Mouse (Mus musculus) midbrain, embryonic 16.5 days (tissue): ENCODE measurements at regions not wholly inside any gene's neighbourhood (a gene's known extent, or its start where the extent isn't known, plus 50 kb on each side); places are given as distances from the start of the nearest gene placed in this dataset.
A peak's percentile ranks its signal among the peaks of the same experiment; 100 is the strongest.

ENCODE experiments used
- ATAC-seq: fragments of 200-750 bp; cut with Nextera tagmentation; 2 replicates; pipeline ENCODE4 v1.8.0; 2017; ENCODE audit warnings: moderate TSS enrichment
- H3K27ac ChIP-seq: fragments of 300-500 bp; sonication (generic); 2 replicates; pipeline ENCODE4 v1.5.1; 2014; ENCODE audit warnings: mild to moderate bottlenecking, low read length, mixed read lengths
- H3K27me3 ChIP-seq: fragments of 300-500 bp; sonication (generic); 2 replicates; pipeline ENCODE4 v1.6.1; 2014; ENCODE audit warnings: low read depth, low read length, mixed read lengths; ENCODE audit not compliant: control insufficient read depth, insufficient read depth
- H3K36me3 ChIP-seq: fragments of 300-500 bp; sonication (generic); 2 replicates; pipeline ENCODE4 v1.6.1; 2014; ENCODE audit warnings: mild to moderate bottlenecking, low read length, moderate library complexity, mixed read lengths; ENCODE audit not compliant: control insufficient read depth, insufficient read depth
- H3K4me1 ChIP-seq: fragments of 300-500 bp; sonication (generic); 2 replicates; pipeline ENCODE4 v1.6.1; 2014; ENCODE audit warnings: mild to moderate bottlenecking, low read length, mixed read lengths; ENCODE audit not compliant: control insufficient read depth, insufficient read depth
- H3K4me2 ChIP-seq: fragments of 300-500 bp; sonication (generic); 2 replicates; pipeline ENCODE4 v1.6.1; 2014; ENCODE audit warnings: mild to moderate bottlenecking, low read length, mixed read lengths
- H3K4me3 ChIP-seq: fragments of 300-500 bp; sonication (generic); 2 replicates; pipeline ENCODE4 v1.5.1; 2014; ENCODE audit warnings: low read depth, mild to moderate bottlenecking, low read length, moderate library complexity, mixed read lengths
- H3K9ac ChIP-seq: fragments of 300-500 bp; sonication (generic); 2 replicates; pipeline ENCODE4 v1.6.1; 2014; ENCODE audit warnings: low read depth, low read length, mixed read lengths
- H3K9me3 ChIP-seq: fragments of 300-500 bp; sonication (generic); replicated peaks from 2 replicates; pipeline ENCODE4 v1.6.1; 2014; ENCODE audit warnings: mild to moderate bottlenecking, low read length, mixed read lengths; ENCODE audit not compliant: control insufficient read depth, poor library complexity, severe bottlenecking
- WGBS: fragments of 180-500 bp; shearing (Covaris S2); extraction: QIAGEN DNeasy Blood & Tissue Kit; methylation state at CpG from one replicate; pipeline ENCODE4 v1.1.7; 2014; 5-methylcytosine and 5-hydroxymethylcytosine counted together

DNA sequence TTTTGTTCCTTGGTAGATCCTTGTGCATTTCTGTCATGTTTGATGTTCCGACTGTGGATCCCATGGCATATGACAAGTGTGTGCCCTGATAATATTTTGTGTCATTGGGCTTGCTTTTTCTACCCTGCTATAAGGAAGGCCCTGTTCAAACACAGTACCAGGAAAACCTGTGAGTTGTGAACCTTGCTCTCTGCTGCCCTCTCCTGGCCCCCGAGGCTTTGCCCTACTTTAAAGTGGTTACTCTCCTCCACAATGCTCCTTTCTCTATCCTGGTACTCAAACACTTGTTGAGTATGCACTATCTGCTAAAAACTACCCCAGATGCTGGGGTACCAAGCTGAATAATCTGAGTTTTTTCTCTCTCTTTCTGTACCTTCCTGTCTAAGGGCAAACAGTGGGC is 62.1 kb upstream of the Mphosph6 start:
- Histone ChIP-seq H3K27ac (no peak overlapping the region), H3K4me2 (no peak overlapping the region), H3K9me3 (no peaks in the 10 kb centered on the region), H3K4me3 (no peak overlapping the region), H3K4me1 (peaks cover 3% of the 10 kb centered on the region; the same call in 1 of the 2 replicates), H3K9ac (no peak overlapping the region), H3K36me3 (no peaks in the 10 kb centered on the region), H3K27me3 (no peaks in the 10 kb centered on the region)
- no peak for ATAC-seq
- 47% methylated on average over 2 of the region's 2 CpGs for WGBS

DNA sequence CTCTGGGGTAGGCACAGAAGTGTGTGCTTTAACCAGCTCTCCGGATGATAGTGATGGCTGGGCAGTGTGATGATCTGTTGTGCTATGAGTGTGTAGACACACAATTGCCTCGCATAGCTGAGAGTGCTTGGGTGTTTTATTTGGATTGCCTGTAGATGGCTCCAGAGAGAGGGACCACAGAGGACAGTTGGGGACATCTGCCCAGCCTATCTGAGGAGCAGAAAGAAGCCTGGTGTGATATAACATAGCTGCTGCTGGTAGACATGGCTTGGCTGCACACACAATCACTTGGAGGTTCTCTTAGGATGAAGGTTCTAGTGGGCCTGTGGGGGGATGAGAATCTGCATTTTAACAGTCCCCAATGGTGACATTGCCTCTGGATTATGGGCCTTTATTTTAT is 60.6 kb upstream of the Mphosph6 start:
- Histone ChIP-seq H3K27me3 (no peaks in the 10 kb centered on the region), H3K36me3 (no peaks in the 10 kb centered on the region), H3K9me3 (no peaks in the 10 kb centered on the region), H3K4me2 (no peak overlapping the region), H3K9ac (no peak overlapping the region), H3K4me3 (no peak overlapping the region), H3K27ac (no peak overlapping the region), H3K4me1 (peaks cover 3% of the 10 kb centered on the region; the same call in 1 of the 2 replicates)
- 80% methylated on average over 2 of the region's 2 CpGs for WGBS
- no peak for ATAC-seq

DNA sequence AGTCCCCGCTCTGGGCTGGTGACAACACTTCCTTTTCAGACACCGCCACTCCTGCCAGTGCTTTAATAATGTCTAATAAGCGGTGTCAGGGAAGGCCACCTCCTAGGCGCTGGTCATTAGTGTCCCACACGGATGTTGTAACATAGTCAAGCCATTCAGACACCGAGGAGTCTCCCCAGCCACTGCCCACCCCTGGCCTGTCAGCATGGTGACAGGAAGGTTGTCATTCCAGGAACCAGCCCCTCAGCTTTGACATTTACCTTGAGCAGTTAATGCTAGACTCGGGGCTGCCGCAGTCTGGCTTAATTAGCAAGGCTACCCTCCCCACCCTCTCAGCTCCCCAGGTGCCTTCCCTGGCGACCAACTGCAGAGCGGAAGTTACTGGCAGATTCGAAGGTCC is 58.0 kb upstream of the Mphosph6 start:
- Histone ChIP-seq H3K9me3 (no peaks in the 10 kb centered on the region), H3K4me1 (no peaks in the 10 kb centered on the region), H3K27ac (no peak overlapping the region), H3K36me3 (no peaks in the 10 kb centered on the region), H3K4me2 (peak overlapping the region; percentile 24; the same call in 1 of the 2 replicates), H3K4me3 (no peak overlapping the region), H3K9ac (no peak overlapping the region), H3K27me3 (no peaks in the 10 kb centered on the region)
- ATAC-seq, result no peak
- 6% methylated on average over 11 of the region's 11 CpGs for WGBS

DNA sequence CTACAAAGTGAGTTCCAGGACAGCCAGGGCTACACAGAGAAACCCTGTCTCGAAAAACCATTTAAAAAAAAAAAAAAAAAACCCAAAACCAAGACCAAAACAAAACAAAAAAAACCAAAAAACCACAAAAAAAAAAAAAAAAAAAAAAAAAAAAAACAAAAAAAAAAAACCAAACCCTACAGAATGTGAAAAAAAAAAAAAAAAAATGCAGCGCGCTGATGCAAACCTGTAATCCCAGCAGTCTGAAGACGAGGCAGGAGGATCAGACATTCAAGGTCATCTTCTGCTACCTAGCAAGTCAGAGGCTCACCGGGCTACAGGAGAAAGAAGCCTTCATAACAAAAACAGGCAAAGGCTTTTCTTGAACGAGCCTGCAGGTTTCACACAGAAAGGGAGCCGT is 57.4 kb upstream of the Mphosph6 start:
- no peak overlapping the region for H3K4me3 ChIP-seq
- H3K27me3 ChIP-seq, result no peaks in the 10 kb centered on the region
- WGBS, result 61% methylated on average over 7 of the region's 7 CpGs
- H3K9me3 ChIP-seq, result no peaks in the 10 kb centered on the region
- H3K9ac ChIP-seq, result no peak overlapping the region
- no peaks in the 10 kb centered on the region for H3K4me1 ChIP-seq
- no peak for ATAC-seq
- H3K4me2 ChIP-seq, result no peak overlapping the region
- H3K27ac ChIP-seq, result no peak overlapping the region
- H3K36me3 ChIP-seq, result no peaks in the 10 kb centered on the region

DNA sequence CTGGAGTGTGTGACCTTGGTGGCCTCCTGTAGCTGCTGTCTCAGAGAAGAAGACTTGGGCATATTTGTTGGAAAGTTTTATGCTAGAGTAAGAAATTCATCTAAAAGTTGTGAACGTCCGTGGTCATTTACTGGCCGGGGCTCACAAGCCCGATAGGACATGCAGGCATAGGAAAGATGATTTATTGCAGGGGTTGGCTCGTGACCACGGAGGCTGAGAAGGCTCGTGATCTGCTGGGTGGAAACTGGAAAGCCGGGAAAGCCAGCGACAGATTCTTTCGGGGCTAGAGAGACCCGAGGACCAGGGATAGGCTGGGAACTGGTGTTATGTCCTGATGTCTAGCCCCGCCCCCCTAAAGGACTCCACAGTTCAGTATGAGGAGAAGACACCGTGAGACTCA is 54.4 kb upstream of the Mphosph6 start:
- Histone ChIP-seq H3K27me3 (no peaks in the 10 kb centered on the region), H3K4me3 (no peak overlapping the region), H3K9me3 (no peaks in the 10 kb centered on the region), H3K4me2 (no peak overlapping the region), H3K27ac (no peak overlapping the region), H3K36me3 (no peaks in the 10 kb centered on the region), H3K4me1 (no peaks in the 10 kb centered on the region), H3K9ac (no peak overlapping the region)
- no peak for ATAC-seq
- 94% methylated on average over 13 of the region's 13 CpGs for WGBS

DNA sequence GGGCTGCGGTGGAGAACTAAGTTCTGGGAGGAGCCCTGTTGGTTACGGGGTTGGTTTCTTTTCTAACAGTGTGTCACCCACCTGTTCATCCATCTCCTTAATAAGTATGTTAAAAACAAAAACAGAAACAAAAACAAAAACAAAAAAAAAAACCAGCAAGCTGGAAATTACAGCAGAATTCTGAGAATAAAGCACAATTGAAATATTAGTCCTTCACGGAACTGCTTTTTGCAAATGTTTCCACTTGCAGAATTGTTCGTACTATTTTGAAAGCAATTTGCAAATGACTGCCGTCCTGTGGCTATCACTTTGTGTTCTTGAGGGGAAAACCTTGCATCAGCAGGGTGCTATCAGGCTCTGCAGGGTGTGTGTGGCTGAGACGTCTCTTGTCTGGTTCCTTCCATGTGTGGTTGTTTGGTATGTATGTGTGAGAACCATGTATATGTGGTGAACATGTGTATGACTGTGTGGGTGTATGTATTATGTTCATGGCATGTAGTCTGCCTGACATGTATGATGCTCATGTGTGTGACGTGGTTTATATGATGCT is 53.3 kb upstream of the Mphosph6 start:
- H3K9ac ChIP-seq, result no peak overlapping the region

DNA sequence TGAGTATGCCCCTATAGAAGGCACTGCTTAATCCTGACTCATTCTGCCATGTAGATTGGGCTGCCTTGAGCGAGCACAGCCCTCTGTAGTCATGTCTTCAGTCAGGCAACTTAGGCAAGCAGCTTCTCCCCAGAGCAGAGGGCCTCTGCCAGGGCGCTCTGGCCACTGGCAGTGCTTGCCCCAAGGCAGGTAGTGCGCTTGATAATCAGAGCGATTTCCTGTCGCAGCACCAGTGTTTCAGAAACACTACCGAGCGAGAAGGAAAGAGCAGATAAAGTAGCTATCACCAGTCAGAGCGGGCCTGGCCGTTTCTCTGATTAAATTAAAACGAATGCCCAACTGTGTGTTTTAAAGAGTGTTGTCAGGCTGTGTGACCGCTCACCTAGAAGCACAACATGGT is 52.6 kb upstream of the Mphosph6 start:
- no peaks in the 10 kb centered on the region for H3K4me1 ChIP-seq
- ATAC-seq, result no peak
- H3K4me3 ChIP-seq, result no peak overlapping the region
- no peak overlapping the region for H3K9ac ChIP-seq
- H3K4me2 ChIP-seq, result no peak overlapping the region
- H3K9me3 ChIP-seq, result no peaks in the 10 kb centered on the region
- H3K27ac ChIP-seq, result no peak overlapping the region
- no peaks in the 10 kb centered on the region for H3K27me3 ChIP-seq
- H3K36me3 ChIP-seq, result no peaks in the 10 kb centered on the region
- 86% methylated on average over 11 of the region's 11 CpGs for WGBS

More for the DNA sequence above, 53.3 kb upstream of the Mphosph6 start:
- no peaks in the 10 kb centered on the region for H3K36me3 ChIP-seq
- H3K4me1 ChIP-seq, result no peaks in the 10 kb centered on the region
- no peak overlapping the region for H3K27ac ChIP-seq
- ATAC-seq, result no peak
- H3K27me3 ChIP-seq, result no peaks in the 10 kb centered on the region
- H3K4me2 ChIP-seq, result no peak overlapping the region
- H3K4me3 ChIP-seq, result no peak overlapping the region
- no peaks in the 10 kb centered on the region for H3K9me3 ChIP-seq
- 83% methylated on average over 7 of the region's 7 CpGs for WGBS

DNA sequence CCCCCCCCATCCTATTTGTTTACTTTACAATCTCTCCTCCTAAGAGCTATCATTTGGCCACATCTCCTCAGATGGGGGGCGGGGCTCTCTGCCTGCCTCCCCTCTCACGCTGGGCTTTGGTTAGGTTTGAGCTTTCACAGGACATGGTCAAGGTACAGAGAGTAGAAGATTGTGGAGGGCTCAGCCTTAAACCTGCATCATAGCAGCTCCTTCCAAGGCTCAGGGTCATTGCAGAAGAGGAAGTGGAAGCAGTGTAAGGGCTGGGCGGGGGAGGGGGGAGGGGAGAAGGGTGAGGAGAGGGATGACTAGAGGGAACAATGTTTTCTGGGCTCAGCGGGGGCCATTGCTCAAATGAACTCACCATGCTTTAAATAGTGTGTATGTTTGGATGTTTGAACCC is 51.7 kb upstream of the Mphosph6 start:
- H3K27me3 ChIP-seq, result no peaks in the 10 kb centered on the region
- no peaks in the 10 kb centered on the region for H3K9me3 ChIP-seq
- no peak overlapping the region for H3K4me3 ChIP-seq
- no peaks in the 10 kb centered on the region for H3K36me3 ChIP-seq
- H3K4me2 ChIP-seq, result no peak overlapping the region
- H3K9ac ChIP-seq, result no peak overlapping the region
- no peak for ATAC-seq
- no peaks in the 10 kb centered on the region for H3K4me1 ChIP-seq
- no peak overlapping the region for H3K27ac ChIP-seq
- WGBS, result 72% methylated on average over 4 of the region's 4 CpGs

DNA sequence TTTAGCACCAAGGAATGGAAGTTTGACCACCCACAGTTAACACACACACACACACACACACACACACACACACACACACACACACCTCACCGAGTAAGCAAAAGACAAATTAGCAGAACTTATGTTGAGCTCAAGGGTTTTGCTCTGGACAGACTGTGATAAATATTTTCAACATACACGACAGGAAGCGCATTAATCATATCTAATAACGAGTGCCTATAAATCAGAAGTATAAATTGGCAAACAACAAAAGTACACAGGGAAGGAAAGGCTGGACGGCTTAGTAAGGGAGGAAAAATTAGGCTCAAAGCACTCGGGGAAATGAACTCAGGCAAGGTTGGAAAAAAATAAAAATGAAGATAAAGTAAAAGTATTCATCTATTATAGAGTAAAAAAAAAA is 50.8 kb upstream of the Mphosph6 start:
- no peak overlapping the region for H3K4me2 ChIP-seq
- H3K36me3 ChIP-seq, result no peaks in the 10 kb centered on the region
- H3K27ac ChIP-seq, result no peak overlapping the region
- WGBS, result 87% methylated on average over 6 of the region's 6 CpGs
- no peaks in the 10 kb centered on the region for H3K9me3 ChIP-seq
- H3K4me1 ChIP-seq, result no peaks in the 10 kb centered on the region
- no peak for ATAC-seq
- H3K27me3 ChIP-seq, result no peaks in the 10 kb centered on the region
- H3K4me3 ChIP-seq, result no peak overlapping the region
- no peak overlapping the region for H3K9ac ChIP-seq
